Mouse (Mus musculus): ENCODE measurements around the gene Spata20.

The Spata20 gene

GRCm38 (mm10) chr11:94451091-94451773, 34.7 kb downstream of the Spata20 start:
- DNase-seq (ENCODE audit: low read depth, low spot score) = no peak

GRCm38 (mm10) chr11:94449886-94450285, 36.1 kb downstream of the Spata20 start:
- no peak for DNase-seq (ENCODE audit: low read depth, low spot score)

GRCm38 (mm10) chr11:94449239-94449638, 36.7 kb downstream of the Spata20 start:
- DNase-seq (ENCODE audit: low read depth, low spot score) = no peak

GRCm38 (mm10) chr11:94447017-94447416, 39.0 kb downstream of the Spata20 start:
- DNase-seq (ENCODE audit: low read depth, low spot score) = no peak

GRCm38 (mm10) chr11:94445300-94445699, 40.7 kb downstream of the Spata20 start:
- no peak for DNase-seq (ENCODE audit: low read depth, low spot score)

GRCm38 (mm10) chr11:94444829-94445228, 41.1 kb downstream of the Spata20 start:
- no peak for DNase-seq (ENCODE audit: low read depth, low spot score)

GRCm38 (mm10) chr11:94441752-94442151, 44.2 kb downstream of the Spata20 start:
- no peak for DNase-seq (ENCODE audit: low read depth, low spot score)

- DNase-seq (ENCODE audit: low read depth, low spot score) = no peak
Measured at GRCm38 (mm10) chr11:94441122-94441521, 44.9 kb downstream of the Spata20 start.

- DNase-seq (ENCODE audit: low read depth, low spot score) = no peak
Measured at GRCm38 (mm10) chr11:94440421-94440820, 45.6 kb downstream of the Spata20 start.

GRCm38 (mm10) chr11:94429011-94429651, 56.8 kb downstream of the Spata20 start:
- DNase-seq (ENCODE audit: low read depth, low spot score) = no peak

All from skeletal muscle tissue, adult 2 months (tissue).